Mouse (Mus musculus): ENCODE measurements at regions not wholly inside any gene's neighbourhood (a gene's known extent, or its start where the extent isn't known, plus 50 kb on each side); places are given as distances from the start of the nearest gene placed in this dataset.
A peak's percentile ranks its signal among the peaks of the same experiment; 100 is the strongest.

- Histone ChIP-seq H3K27me3 (ENCODE audit: control insufficient read depth, insufficient read depth, low read length) (no peaks in the 10 kb centered on the region), H3K4me3 (ENCODE audit: low read depth, low read length) (no peak overlapping the region), H3K9me3 (replicated peaks; ENCODE audit: control insufficient read depth, low read length) (no peaks in the 10 kb centered on the region), H3K9ac (replicated peaks; ENCODE audit: low read length) (no peak overlapping the region), H3K36me3 (replicated peaks; ENCODE audit: control insufficient read depth, insufficient read depth, low read depth, low read length) (no peaks in the 10 kb centered on the region), H3K4me1 (ENCODE audit: control insufficient read depth, insufficient read depth, low read length) (no peaks in the 10 kb centered on the region), H3K27ac (replicated peaks; ENCODE audit: low read depth, low read length) (no peak overlapping the region), H3K4me2 (ENCODE audit: low read depth, low read length) (no peak overlapping the region)
- ATAC-seq (replicated peaks; ENCODE audit: insufficient number of reproducible peaks, low FRiP score, low TSS enrichment, low read depth) (no peak), DNase-seq (ENCODE audit: low spot score) (no peak)
- 68% methylated on average over 3 of the region's 3 CpGs for WGBS
Measured at GRCm38 (mm10) chr10:122258711-122259110, 161.5 kb upstream of the Rxylt1 start.

- no peaks in the 10 kb centered on the region; the same call in 1 of the 2 replicates for H3K4me1 ChIP-seq (ENCODE audit: control insufficient read depth, insufficient read depth, low read length)
- H3K4me2 ChIP-seq (ENCODE audit: low read depth, low read length): no peak overlapping the region
- no peak for ATAC-seq (replicated peaks; ENCODE audit: insufficient number of reproducible peaks, low FRiP score, low TSS enrichment, low read depth)
- H3K36me3 ChIP-seq (replicated peaks; ENCODE audit: control insufficient read depth, insufficient read depth, low read depth, low read length): no peaks in the 10 kb centered on the region
- H3K9me3 ChIP-seq (replicated peaks; ENCODE audit: control insufficient read depth, low read length): no peaks in the 10 kb centered on the region
- no peaks in the 10 kb centered on the region for H3K27me3 ChIP-seq (ENCODE audit: control insufficient read depth, insufficient read depth, low read length)
- peak; percentile 10 for DNase-seq (ENCODE audit: low spot score)
- WGBS: 67% methylated on average over 7 of the region's 7 CpGs
- H3K27ac ChIP-seq (replicated peaks; ENCODE audit: low read depth, low read length): no peak overlapping the region
- H3K4me3 ChIP-seq (ENCODE audit: low read depth, low read length): no peak overlapping the region
- H3K9ac ChIP-seq (replicated peaks; ENCODE audit: low read length): no peak overlapping the region
Measured at GRCm38 (mm10) chr10:122231818-122232217, 134.6 kb upstream of the Rxylt1 start.

GRCm38 (mm10) chr10:122230746-122231145 is 133.6 kb upstream of the Rxylt1 start:
- no peak overlapping the region for H3K4me2 ChIP-seq (ENCODE audit: low read depth, low read length)
- 28% methylated on average over 11 of the region's 11 CpGs for whole genome bisulfite sequencing
- DNase-seq (ENCODE audit: low spot score) (peak; percentile 71), ATAC-seq (replicated peaks; ENCODE audit: insufficient number of reproducible peaks, low FRiP score, low TSS enrichment, low read depth) (0 out of 2 replicates have a peak, but pooled peaks have one; percentile 25)
- no peaks in the 10 kb centered on the region; the same call in 1 of the 2 replicates for H3K4me1 ChIP-seq (ENCODE audit: control insufficient read depth, insufficient read depth, low read length)
- H3K9me3 ChIP-seq (replicated peaks; ENCODE audit: control insufficient read depth, low read length): no peaks in the 10 kb centered on the region
- no peak overlapping the region for H3K4me3 ChIP-seq (ENCODE audit: low read depth, low read length)
- H3K27me3 ChIP-seq (ENCODE audit: control insufficient read depth, insufficient read depth, low read length): no peaks in the 10 kb centered on the region
- H3K27ac ChIP-seq (replicated peaks; ENCODE audit: low read depth, low read length): no peak overlapping the region
- H3K9ac ChIP-seq (replicated peaks; ENCODE audit: low read length): no peak overlapping the region
- H3K36me3 ChIP-seq (replicated peaks; ENCODE audit: control insufficient read depth, insufficient read depth, low read depth, low read length): no peaks in the 10 kb centered on the region

GRCm38 (mm10) chr10:122225679-122226078 is 128.5 kb upstream of the Rxylt1 start:
- Histone ChIP-seq H3K9ac (replicated peaks; ENCODE audit: low read length) (no peak overlapping the region), H3K9me3 (replicated peaks; ENCODE audit: control insufficient read depth, low read length) (no peaks in the 10 kb centered on the region), H3K36me3 (replicated peaks; ENCODE audit: control insufficient read depth, insufficient read depth, low read depth, low read length) (no peaks in the 10 kb centered on the region), H3K27me3 (ENCODE audit: control insufficient read depth, insufficient read depth, low read length) (no peaks in the 10 kb centered on the region), H3K4me2 (ENCODE audit: low read depth, low read length) (no peak overlapping the region), H3K27ac (replicated peaks; ENCODE audit: low read depth, low read length) (no peak overlapping the region), H3K4me1 (ENCODE audit: control insufficient read depth, insufficient read depth, low read length) (no peaks in the 10 kb centered on the region), H3K4me3 (ENCODE audit: low read depth, low read length) (no peak overlapping the region)
- WGBS: 95% methylated on average over 8 of the region's 8 CpGs
- no peak for DNase-seq (ENCODE audit: low spot score)
- ATAC-seq (replicated peaks; ENCODE audit: insufficient number of reproducible peaks, low FRiP score, low TSS enrichment, low read depth): no peak

- Histone ChIP-seq H3K4me2 (ENCODE audit: low read depth, low read length) (no peak overlapping the region), H3K27me3 (ENCODE audit: control insufficient read depth, insufficient read depth, low read length) (no peaks in the 10 kb centered on the region), H3K9me3 (replicated peaks; ENCODE audit: control insufficient read depth, low read length) (no peaks in the 10 kb centered on the region), H3K36me3 (replicated peaks; ENCODE audit: control insufficient read depth, insufficient read depth, low read depth, low read length) (no peaks in the 10 kb centered on the region), H3K27ac (replicated peaks; ENCODE audit: low read depth, low read length) (no peak overlapping the region), H3K4me1 (ENCODE audit: control insufficient read depth, insufficient read depth, low read length) (no peaks in the 10 kb centered on the region), H3K9ac (replicated peaks; ENCODE audit: low read length) (no peak overlapping the region), H3K4me3 (ENCODE audit: low read depth, low read length) (no peak overlapping the region)
- DNase-seq (ENCODE audit: low spot score): no peak
- WGBS: 78% methylated on average over 3 of the region's 3 CpGs
- ATAC-seq (replicated peaks; ENCODE audit: insufficient number of reproducible peaks, low FRiP score, low TSS enrichment, low read depth): no peak
Measured at GRCm38 (mm10) chr10:122223076-122223475, 125.9 kb upstream of the Rxylt1 start.

- H3K4me1 ChIP-seq (ENCODE audit: control insufficient read depth, insufficient read depth, low read length): no peaks in the 10 kb centered on the region
- no peak overlapping the region for H3K4me3 ChIP-seq (ENCODE audit: low read depth, low read length)
- no peak overlapping the region for H3K27ac ChIP-seq (replicated peaks; ENCODE audit: low read depth, low read length)
- H3K4me2 ChIP-seq (ENCODE audit: low read depth, low read length): no peak overlapping the region
- ATAC-seq (replicated peaks; ENCODE audit: insufficient number of reproducible peaks, low FRiP score, low TSS enrichment, low read depth) (no peak), DNase-seq (ENCODE audit: low spot score) (no peak)
- H3K9ac ChIP-seq (replicated peaks; ENCODE audit: low read length): no peak overlapping the region
- 81% methylated on average over 4 of the region's 4 CpGs for WGBS
- H3K36me3 ChIP-seq (replicated peaks; ENCODE audit: control insufficient read depth, insufficient read depth, low read depth, low read length): no peaks in the 10 kb centered on the region
- no peaks in the 10 kb centered on the region for H3K9me3 ChIP-seq (replicated peaks; ENCODE audit: control insufficient read depth, low read length)
- H3K27me3 ChIP-seq (ENCODE audit: control insufficient read depth, insufficient read depth, low read length): no peaks in the 10 kb centered on the region
Measured at GRCm38 (mm10) chr10:122217594-122217993, 120.4 kb upstream of the Rxylt1 start.

- Histone ChIP-seq H3K4me2 (ENCODE audit: low read depth, low read length) (no peak overlapping the region), H3K27ac (replicated peaks; ENCODE audit: low read depth, low read length) (no peak overlapping the region), H3K9me3 (replicated peaks; ENCODE audit: control insufficient read depth, low read length) (no peaks in the 10 kb centered on the region), H3K4me1 (ENCODE audit: control insufficient read depth, insufficient read depth, low read length) (no peaks in the 10 kb centered on the region), H3K4me3 (ENCODE audit: low read depth, low read length) (no peak overlapping the region), H3K9ac (replicated peaks; ENCODE audit: low read length) (no peak overlapping the region), H3K27me3 (ENCODE audit: control insufficient read depth, insufficient read depth, low read length) (no peaks in the 10 kb centered on the region), H3K36me3 (replicated peaks; ENCODE audit: control insufficient read depth, insufficient read depth, low read depth, low read length) (no peaks in the 10 kb centered on the region)
- WGBS: 41% methylated on average over 4 of the region's 4 CpGs
- ATAC-seq (replicated peaks; ENCODE audit: insufficient number of reproducible peaks, low FRiP score, low TSS enrichment, low read depth) (no peak), DNase-seq (ENCODE audit: low spot score) (peak; percentile 23)
Measured at GRCm38 (mm10) chr10:122199791-122200190, 102.6 kb upstream of the Rxylt1 start.

GRCm38 (mm10) chr10:122197703-122198102 is 100.5 kb upstream of the Rxylt1 start:
- Histone ChIP-seq H3K9me3 (replicated peaks; ENCODE audit: control insufficient read depth, low read length) (no peaks in the 10 kb centered on the region), H3K4me3 (ENCODE audit: low read depth, low read length) (no peak overlapping the region), H3K27ac (replicated peaks; ENCODE audit: low read depth, low read length) (no peak overlapping the region), H3K4me1 (ENCODE audit: control insufficient read depth, insufficient read depth, low read length) (no peaks in the 10 kb centered on the region), H3K4me2 (ENCODE audit: low read depth, low read length) (no peak overlapping the region), H3K36me3 (replicated peaks; ENCODE audit: control insufficient read depth, insufficient read depth, low read depth, low read length) (no peaks in the 10 kb centered on the region), H3K27me3 (ENCODE audit: control insufficient read depth, insufficient read depth, low read length) (no peaks in the 10 kb centered on the region), H3K9ac (replicated peaks; ENCODE audit: low read length) (no peak overlapping the region)
- 79% methylated on average over 4 of the region's 4 CpGs for WGBS
- ATAC-seq (replicated peaks; ENCODE audit: insufficient number of reproducible peaks, low FRiP score, low TSS enrichment, low read depth) (no peak), DNase-seq (ENCODE audit: low spot score) (no peak)

Measured in embryonic facial prominence, embryonic 11.5 days (tissue).